In the genomic region with DNA sequence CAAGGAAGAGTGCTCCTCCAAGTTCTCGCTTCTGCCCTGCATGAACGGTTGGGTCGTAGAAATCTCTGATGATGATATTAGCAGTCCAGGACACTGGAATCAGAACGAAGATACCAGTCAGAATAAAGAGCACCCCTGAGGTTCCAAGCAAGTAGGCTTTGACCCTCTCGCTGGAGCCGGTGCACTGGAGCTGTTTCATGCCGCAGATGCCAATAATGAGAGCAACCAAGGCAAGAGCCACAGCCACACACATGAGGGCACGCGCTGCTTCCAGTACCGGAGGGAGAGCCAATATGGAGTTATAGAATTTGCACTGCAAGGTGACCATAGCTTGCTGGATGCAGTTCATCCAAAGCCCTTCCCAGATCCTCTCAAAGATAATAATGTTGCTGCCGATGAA, we compare ENCODE assay signal across 24 mouse cellular contexts. TPM values are rescaled to one million over a fixed set of nuclear protein-coding genes. Genes with fewer than 3 reads are reported as not detected.
"Had no signal": no experiment of that assay in that cellular context is flagged by ENCODE, and none has a peak within 500 bp of the region (broad histone marks: within the 10 kb centered on the region; RNA-seq: fewer than 3 reads in every experiment).

No protein-coding gene starts in this region.

- H3K9ac ChIP-seq: neural tube, embryonic 13.5 days; neural tube, embryonic 15.5 days; stomach, embryonic 15.5 days had no signal

- H3K4me1 ChIP-seq: neural tube, embryonic 13.5 days; neural tube, embryonic 15.5 days; stomach, embryonic 15.5 days had no signal

- H3K27me3 ChIP-seq: neural tube, embryonic 13.5 days; neural tube, embryonic 15.5 days; stomach, embryonic 15.5 days had no signal

- H3K27ac ChIP-seq: neural tube, embryonic 13.5 days; neural tube, embryonic 15.5 days; stomach, embryonic 15.5 days; stomach, postnatal 0 days had no signal

- H3K36me3 ChIP-seq: neural tube, embryonic 13.5 days; neural tube, embryonic 15.5 days; stomach, embryonic 15.5 days had no signal

- DNase-seq: retina, postnatal 1 day; right cerebral cortex, adult 18-20 months; right cerebral cortex, postnatal 14 days; right cerebral cortex, postnatal 25 days; right cerebral cortex, postnatal 4 days; spleen, adult 18-20 months; thymus, adult 18-20 months; thymus, adult 2 months; thymus, postnatal 14 days; thymus, postnatal 25 days; thymus, postnatal 36 days; thymus, postnatal 4 days had no signal

- H3K9me3 ChIP-seq: neural tube, embryonic 13.5 days; neural tube, embryonic 15.5 days; stomach, embryonic 15.5 days had no signal

- H3K4me2 ChIP-seq: neural tube, embryonic 13.5 days; neural tube, embryonic 15.5 days; stomach, embryonic 15.5 days had no signal

- H3K4me3 ChIP-seq: neural tube, embryonic 13.5 days; neural tube, embryonic 15.5 days; stomach, embryonic 15.5 days had no signal

RNA-seq across cellular contexts. Expression of gene Cldn17, which starts 0.4 kb away (rescaled TPM):
- total RNA-seq: neutrophil, adult 5-6 weeks had no signal
- polyA plus RNA-seq: neural tube, embryonic 13.5 days; neural tube, embryonic 14.5 days; neural tube, embryonic 15.5 days; small intestine, adult 2 months; spleen, adult 2 months; stomach, embryonic 14.5 days; testis, adult 2 months; thymus, adult 2 months; thymus, postnatal 0 days; urinary bladder, adult 2 months had no signal

RNA-seq across cellular contexts. Expression of gene Cldn8, which starts 56.6 kb away (rescaled TPM):
- total RNA-seq: neutrophil, adult 5-6 weeks had no signal
- polyA plus RNA-seq: neural tube, embryonic 13.5 days; neural tube, embryonic 14.5 days; neural tube, embryonic 15.5 days; testis, adult 2 months had no signal
